12 mouse cellular contexts compared by ENCODE assay signal in the genomic region with DNA sequence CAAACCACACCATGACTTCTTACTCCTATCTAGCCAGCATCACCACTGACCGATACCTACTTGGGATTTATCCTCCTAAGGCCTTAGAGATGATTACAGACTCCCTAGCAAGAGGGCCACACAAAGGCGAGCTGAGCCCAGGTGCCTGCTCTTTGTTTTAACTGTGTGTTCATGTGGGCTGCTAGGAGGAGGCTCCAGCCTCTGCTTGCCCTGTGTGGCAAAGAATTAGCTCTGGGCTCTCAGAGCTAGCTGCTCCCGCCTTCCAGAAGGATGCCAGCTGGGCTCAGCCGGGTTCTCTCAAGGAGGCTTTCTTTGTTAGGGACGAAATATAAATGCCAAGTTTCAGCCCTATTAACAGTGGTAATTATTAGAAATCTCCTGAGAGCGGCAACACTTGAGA. TPM values are rescaled to one million over a fixed set of nuclear protein-coding genes. Genes with fewer than 3 reads are reported as not detected.
DNase-seq lines count a peak whose midpoint lies in the region; ATAC-seq and TF ChIP-seq lines count a peak whose summit lies in the region.
"Had no signal": no experiment of that assay in that cellular context is flagged by ENCODE, and none has a peak within 500 bp of the region (broad histone marks: within the 10 kb centered on the region; RNA-seq: fewer than 3 reads in every experiment).

No protein-coding gene starts in this region.

- no peaks in the 10 kb centered on the region for H3K9me3 ChIP-seq in heart, embryonic 11.5 days (replicated peaks; ENCODE audit: control insufficient read depth, low read length)
- H3K9me3 ChIP-seq in stomach, embryonic 14.5 days (ENCODE audit: control insufficient read depth, low read depth, low read length): no peaks in the 10 kb centered on the region
- H3K9me3 ChIP-seq in stomach, postnatal 0 days (ENCODE audit: control insufficient read depth, low read length): no peaks in the 10 kb centered on the region
- H3K9me3 ChIP-seq in hindbrain, embryonic 13.5 days: no peaks in the 10 kb centered on the region
- H3K9me3 ChIP-seq: stomach, embryonic 15.5 days had no signal

- 52% methylated on average over 6 of the region's 6 CpGs for WGBS in heart, embryonic 11.5 days (ENCODE audit: insufficient replicate concordance)
- WGBS in stomach, embryonic 14.5 days: 47% methylated on average over 6 of the region's 6 CpGs
- 41% methylated on average over 6 of the region's 6 CpGs for WGBS in stomach, postnatal 0 days
- 22% methylated on average over 6 of the region's 6 CpGs for WGBS in hindbrain, embryonic 13.5 days
- WGBS in olfactory bulb, adult 2 months: 15% methylated on average over 6 of the region's 6 CpGs

- intact Hi-C loops in heart, postnatal 14 days (cut with DNase I): no loop called here

- TF ChIP-seq CTCF in stomach, postnatal 0 days (IDR thresholded peaks at IDR 0.05; ENCODE audit: low read depth): no peak
- no peak for TF ChIP-seq CTCF in olfactory bulb, adult 2 months (IDR thresholded peaks at IDR 0.05; ENCODE audit: insufficient read depth, low read depth, low read length)

- peaks cover 46% of the 10 kb centered on the region for H3K4me1 ChIP-seq in heart, embryonic 11.5 days (ENCODE audit: control insufficient read depth, insufficient read depth, low read length)
- H3K4me1 ChIP-seq in stomach, embryonic 14.5 days (ENCODE audit: control insufficient read depth, insufficient read depth, low read length): peaks cover 23% of the 10 kb centered on the region
- H3K4me1 ChIP-seq in stomach, postnatal 0 days (replicated peaks; ENCODE audit: control insufficient read depth, insufficient read depth): peaks cover 6% of the 10 kb centered on the region
- H3K4me1 ChIP-seq in hindbrain, embryonic 13.5 days (replicated peaks): peaks cover 58% of the 10 kb centered on the region
- peaks cover 35% of the 10 kb centered on the region for H3K4me1 ChIP-seq in olfactory bulb, adult 2 months (ENCODE audit: control insufficient read depth, insufficient read depth, low read length)

- H3K9ac ChIP-seq in heart, embryonic 11.5 days (ENCODE audit: low read depth, low read length): peak overlapping the region; percentile 39; the same call in 1 of the 2 replicates
- H3K9ac ChIP-seq in stomach, embryonic 14.5 days (replicated peaks; ENCODE audit: low read depth, low read length): no peak overlapping the region
- H3K9ac ChIP-seq in stomach, postnatal 0 days (ENCODE audit: low read length): no peak overlapping the region
- peak overlapping the region; percentile 58; the same call in 1 of the 2 replicates for H3K9ac ChIP-seq in hindbrain, embryonic 13.5 days
- H3K9ac ChIP-seq: stomach, embryonic 15.5 days had no signal

- no peak for TF ChIP-seq EP300 in stomach, postnatal 0 days (optimal IDR thresholded peaks at IDR 0.05)

- H3K4me2 ChIP-seq in heart, embryonic 11.5 days: no peak overlapping the region
- no peak overlapping the region for H3K4me2 ChIP-seq in stomach, embryonic 14.5 days (replicated peaks; ENCODE audit: low read depth, low read length)
- no peak overlapping the region for H3K4me2 ChIP-seq in stomach, postnatal 0 days (replicated peaks; ENCODE audit: low read depth)
- H3K4me2 ChIP-seq in hindbrain, embryonic 13.5 days: peak overlapping the region; percentile 29; the same call in 1 of the 2 replicates
- H3K4me2 ChIP-seq: stomach, embryonic 15.5 days had no signal

- no peak for ATAC-seq in heart, embryonic 11.5 days (replicated peaks; ENCODE audit: insufficient number of reproducible peaks, low FRiP score, low TSS enrichment)
- ATAC-seq in stomach, embryonic 14.5 days (ENCODE audit: insufficient number of reproducible peaks, insufficient read depth, low FRiP score, low read depth): no peak
- no peak; the same call in 1 of the 2 replicates for ATAC-seq in stomach, postnatal 0 days (ENCODE audit: low FRiP score, low TSS enrichment)
- no peak for ATAC-seq in hindbrain, embryonic 13.5 days (ENCODE audit: low FRiP score)

- no peaks in the 10 kb centered on the region for H3K27me3 ChIP-seq in heart, embryonic 11.5 days (ENCODE audit: control insufficient read depth, insufficient read depth, low read length)
- H3K27me3 ChIP-seq in stomach, embryonic 14.5 days (ENCODE audit: control insufficient read depth, insufficient read depth, low read length): no peaks in the 10 kb centered on the region
- H3K27me3 ChIP-seq in stomach, postnatal 0 days (ENCODE audit: control insufficient read depth, insufficient read depth, low read length): no peaks in the 10 kb centered on the region
- no peaks in the 10 kb centered on the region for H3K27me3 ChIP-seq in hindbrain, embryonic 13.5 days
- H3K27me3 ChIP-seq: stomach, embryonic 15.5 days had no signal

- H3K4me3 ChIP-seq in heart, embryonic 11.5 days (ENCODE audit: low read depth, low read length): no peak overlapping the region
- no peak overlapping the region for H3K4me3 ChIP-seq in stomach, embryonic 14.5 days (ENCODE audit: low read depth, low read length)
- no peak overlapping the region for H3K4me3 ChIP-seq in stomach, postnatal 0 days (ENCODE audit: low read depth, low read length)
- no peak overlapping the region for H3K4me3 ChIP-seq in hindbrain, embryonic 13.5 days
- no peak overlapping the region for H3K4me3 ChIP-seq in olfactory bulb, adult 2 months (ENCODE audit: insufficient read depth, low read depth, low read length)
- H3K4me3 ChIP-seq: erythroblast, embryonic 14.5 days; stomach, embryonic 15.5 days had no signal

- peaks cover 4% of the 10 kb centered on the region; the same call in 1 of the 2 replicates for H3K36me3 ChIP-seq in heart, embryonic 11.5 days (ENCODE audit: control insufficient read depth, insufficient read depth, low read length)
- peaks cover 17% of the 10 kb centered on the region; the same call in 1 of the 2 replicates for H3K36me3 ChIP-seq in stomach, embryonic 14.5 days (ENCODE audit: control insufficient read depth, insufficient read depth, low read length)
- H3K36me3 ChIP-seq in stomach, postnatal 0 days (ENCODE audit: control insufficient read depth, insufficient read depth, low read length): 0 out of 2 replicates have a peak, but pooled peaks cover 4% of the 10 kb centered on the region
- H3K36me3 ChIP-seq in hindbrain, embryonic 13.5 days: peaks cover 26% of the 10 kb centered on the region

- peak overlapping the region; percentile 46; the same call in 1 of the 2 replicates for H3K27ac ChIP-seq in heart, embryonic 11.5 days (ENCODE audit: low read depth, low read length)
- peak overlapping the region; percentile 11; the same call in 1 of the 2 replicates for H3K27ac ChIP-seq in stomach, embryonic 14.5 days (ENCODE audit: low read length)
- no peak overlapping the region for H3K27ac ChIP-seq in stomach, postnatal 0 days (replicated peaks)
- peak overlapping the region; percentile 74 for H3K27ac ChIP-seq in hindbrain, embryonic 13.5 days
- peak overlapping the region; percentile 85 for H3K27ac ChIP-seq in olfactory bulb, adult 2 months (ENCODE audit: insufficient read depth, low read depth, low read length)
- H3K27ac ChIP-seq: stomach, embryonic 15.5 days had no signal

- no peak for DNase-seq in heart, postnatal 14 days
- no peak for DNase-seq in stomach, postnatal 0 days (ENCODE audit: low spot score)
- DNase-seq in cerebellum, adult 11-12 months: no peak
- no peak for DNase-seq in thymus, adult 18-20 months
- DNase-seq: lung, adult 2 months; right cerebral cortex, adult 18-20 months had no signal

- TF ChIP-seq POLR2A in olfactory bulb, adult 2 months (IDR thresholded peaks at IDR 0.05; ENCODE audit: insufficient read depth, low read depth, low read length): no peak

RNA-seq across cellular contexts. Expression of gene Pbx1, which starts 14.4 kb away (rescaled TPM):
- polyA plus RNA-seq in heart, embryonic 11.5 days (2014; fragmentation: Nextera tagmentation; extraction: Ambion mirVana): 25.0 and 33.5 TPM in 2 replicates
- 10 to 100 TPM; 54.2 to 63.0 TPM for total RNA-seq in heart, postnatal 14 days (2021)
- polyA plus RNA-seq in stomach, embryonic 14.5 days (2014; fragmentation: Nextera tagmentation; extraction: Ambion mirVana): 60.3 and 64.1 TPM in 2 replicates
- polyA plus RNA-seq in stomach, postnatal 0 days (2015; fragmentation: Nextera tagmentation; extraction: Ambion mirVana): 23.1 and 23.2 TPM in 2 replicates
- polyA plus RNA-seq in hindbrain, embryonic 13.5 days (2015; fragmentation: Nextera tagmentation; extraction: Ambion mirVana): 53.6 and 54.9 TPM in 2 replicates
- polyA plus RNA-seq in olfactory bulb, adult 2 months (2012; ENCODE audit: insufficient read depth, insufficient read length, low replicate concordance, missing spikeins): 133 and 332 TPM in 2 replicates

Comparison
In these comparisons a context has a peak if more than half of its experiments do, and no peak if none do; other contexts are left out.
1. H3K9ac ChIP-seq: peak in heart, embryonic 11.5 days (single experiment) and hindbrain, embryonic 13.5 days (single experiment); none in stomach, embryonic 14.5 days (single experiment) and stomach, postnatal 0 days (single experiment).